Mouse (Mus musculus) stomach, embryonic 16.5 days (tissue): ENCODE measurements at regions not wholly inside any gene's neighbourhood (a gene's known extent, or its start where the extent isn't known, plus 50 kb on each side); places are given as distances from the start of the nearest gene placed in this dataset.

Experiments used
- ATAC-seq: fragments of 200-750 bp; cut with Nextera tagmentation; 2 replicates; pipeline ENCODE4 v1.8.0; 2017; ENCODE audit warnings: moderate number of reproducible peaks, moderate TSS enrichment; ENCODE audit not compliant: insufficient read depth, low FRiP score
- H3K27ac ChIP-seq: fragments of 300-500 bp; sonication (generic); 2 replicates; pipeline ENCODE4 v1.5.1; 2014; ENCODE audit warnings: low read length
- H3K27me3 ChIP-seq: fragments of 300-500 bp; sonication (generic); 2 replicates; pipeline ENCODE4 v1.6.1; 2014; ENCODE audit warnings: low read length, control low read depth, mixed read lengths; ENCODE audit not compliant: control insufficient read depth, insufficient read depth
- H3K36me3 ChIP-seq: fragments of 300-500 bp; sonication (generic); 2 replicates; pipeline ENCODE4 v1.6.1; 2014; ENCODE audit warnings: low read length; ENCODE audit not compliant: control insufficient read depth, insufficient read depth
- H3K4me1 ChIP-seq: fragments of 300-500 bp; sonication (generic); 2 replicates; pipeline ENCODE4 v1.6.1; 2014; ENCODE audit warnings: low read length, control low read depth, mixed read lengths; ENCODE audit not compliant: control insufficient read depth, insufficient read depth
- H3K4me2 ChIP-seq: fragments of 300-500 bp; sonication (generic); 2 replicates; pipeline ENCODE4 v1.6.1; 2014; ENCODE audit warnings: low read depth, low read length, mixed read lengths
- H3K4me3 ChIP-seq: fragments of 300-500 bp; sonication (generic); replicated peaks from 2 replicates; pipeline ENCODE4 v1.5.1; 2014; ENCODE audit warnings: mild to moderate bottlenecking, low read length
- H3K9ac ChIP-seq: fragments of 300-500 bp; sonication (generic); 2 replicates; pipeline ENCODE4 v1.6.1; 2014; ENCODE audit warnings: low read length
- H3K9me3 ChIP-seq: fragments of 300-500 bp; sonication (generic); replicated peaks from 2 replicates; pipeline ENCODE4 v1.6.1; 2016; ENCODE audit warnings: low read length, control low read depth; ENCODE audit not compliant: control insufficient read depth
- WGBS: fragments of 180-500 bp; shearing (Covaris S2); extraction: QIAGEN DNeasy Blood & Tissue Kit; methylation state at CpG from one replicate; pipeline ENCODE4 v1.1.7; 2014; 5-methylcytosine and 5-hydroxymethylcytosine counted together

- no peak for ATAC-seq
- WGBS: 87% methylated on average over 4 of the region's 4 CpGs
These were observed 283.7 kb downstream of the Meis1 start for GRCm38 (mm10) chr11:18734904-18735664.

GRCm38 (mm10) chr11:18734075-18734474 lies 284.7 kb downstream of the Meis1 start:
- no peaks in the 10 kb centered on the region for H3K36me3 ChIP-seq
- H3K4me3 ChIP-seq: no peak overlapping the region
- no peak overlapping the region for H3K4me2 ChIP-seq
- H3K9ac ChIP-seq: no peak overlapping the region
- H3K27ac ChIP-seq: no peak overlapping the region
- no peaks in the 10 kb centered on the region for H3K9me3 ChIP-seq
- 69% methylated on average over 1 of the region's 1 CpGs for WGBS
- H3K27me3 ChIP-seq: no peaks in the 10 kb centered on the region
- ATAC-seq: no peak
- H3K4me1 ChIP-seq: no peaks in the 10 kb centered on the region

More at GRCm38 (mm10) chr11:18734904-18735664, 283.7 kb downstream of the Meis1 start:
- no peaks in the 10 kb centered on the region for H3K9me3 ChIP-seq
- H3K9ac ChIP-seq: no peak overlapping the region
- no peak overlapping the region for H3K4me3 ChIP-seq
- H3K27me3 ChIP-seq: no peaks in the 10 kb centered on the region
- H3K4me1 ChIP-seq: no peaks in the 10 kb centered on the region
- H3K36me3 ChIP-seq: no peaks in the 10 kb centered on the region
- no peak overlapping the region for H3K27ac ChIP-seq
- no peak overlapping the region for H3K4me2 ChIP-seq

- WGBS: 47% methylated on average over 4 of the region's 4 CpGs
- no peak for ATAC-seq
These were observed 289.0 kb downstream of the Meis1 start for GRCm38 (mm10) chr11:18729742-18730141.

GRCm38 (mm10) chr11:18722770-18723169 lies 296.0 kb downstream of the Meis1 start:
- no peak overlapping the region for H3K27ac ChIP-seq
- no peak overlapping the region for H3K9ac ChIP-seq
- H3K27me3 ChIP-seq: no peaks in the 10 kb centered on the region
- 74% methylated on average over 8 of the region's 8 CpGs for WGBS
- no peak overlapping the region for H3K4me2 ChIP-seq
- H3K4me1 ChIP-seq: no peaks in the 10 kb centered on the region
- no peak overlapping the region for H3K4me3 ChIP-seq
- no peak for ATAC-seq
- no peaks in the 10 kb centered on the region for H3K9me3 ChIP-seq
- no peaks in the 10 kb centered on the region for H3K36me3 ChIP-seq

More at GRCm38 (mm10) chr11:18729742-18730141, 289.0 kb downstream of the Meis1 start:
- no peak overlapping the region for H3K9ac ChIP-seq
- H3K9me3 ChIP-seq: no peaks in the 10 kb centered on the region
- no peak overlapping the region for H3K27ac ChIP-seq
- H3K4me2 ChIP-seq: no peak overlapping the region
- H3K4me1 ChIP-seq: no peaks in the 10 kb centered on the region
- no peaks in the 10 kb centered on the region for H3K36me3 ChIP-seq
- H3K27me3 ChIP-seq: no peaks in the 10 kb centered on the region
- no peak overlapping the region for H3K4me3 ChIP-seq

- H3K27ac ChIP-seq: peak overlapping the region; percentile 81
- ATAC-seq: no peak
- H3K4me2 ChIP-seq: no peak overlapping the region
- WGBS: 17% methylated on average over 1 of the region's 1 CpGs
- H3K4me3 ChIP-seq: no peak overlapping the region
- no peaks in the 10 kb centered on the region for H3K27me3 ChIP-seq
- H3K9me3 ChIP-seq: no peaks in the 10 kb centered on the region
- 0 out of 2 replicates have a peak, but pooled peaks cover 6% of the 10 kb centered on the region for H3K4me1 ChIP-seq
- H3K9ac ChIP-seq: no peak overlapping the region
- H3K36me3 ChIP-seq: no peaks in the 10 kb centered on the region
These were observed 303.0 kb downstream of the Meis1 start for GRCm38 (mm10) chr11:18715851-18716126.

- Histone ChIP-seq H3K9ac (no peak overlapping the region), H3K27me3 (no peaks in the 10 kb centered on the region), H3K4me2 (no peak overlapping the region), H3K9me3 (no peaks in the 10 kb centered on the region), H3K36me3 (no peaks in the 10 kb centered on the region), H3K27ac (peak overlapping the region; percentile 83), H3K4me3 (no peak overlapping the region), H3K4me1 (0 out of 2 replicates have a peak, but pooled peaks cover 6% of the 10 kb centered on the region)
- 18% methylated on average over 2 of the region's 2 CpGs for WGBS
- peak; percentile 75 for ATAC-seq
These were observed 303.5 kb downstream of the Meis1 start for GRCm38 (mm10) chr11:18715050-18715850.

GRCm38 (mm10) chr11:18714400-18714799 lies 304.4 kb downstream of the Meis1 start:
- no peak for ATAC-seq
- no peak overlapping the region for H3K9ac ChIP-seq
- 56% methylated on average over 5 of the region's 5 CpGs for WGBS
- H3K4me1 ChIP-seq: 0 out of 2 replicates have a peak, but pooled peaks cover 6% of the 10 kb centered on the region
- H3K27ac ChIP-seq: peak overlapping the region; percentile 26; the same call in 1 of the 2 replicates
- H3K9me3 ChIP-seq: no peaks in the 10 kb centered on the region
- H3K27me3 ChIP-seq: no peaks in the 10 kb centered on the region
- H3K4me3 ChIP-seq: no peak overlapping the region
- H3K36me3 ChIP-seq: no peaks in the 10 kb centered on the region
- no peak overlapping the region for H3K4me2 ChIP-seq

- Histone ChIP-seq H3K36me3 (no peaks in the 10 kb centered on the region), H3K9me3 (no peaks in the 10 kb centered on the region), H3K27ac (no peak overlapping the region), H3K4me2 (no peak overlapping the region), H3K9ac (no peak overlapping the region), H3K27me3 (no peaks in the 10 kb centered on the region), H3K4me3 (no peak overlapping the region), H3K4me1 (0 out of 2 replicates have a peak, but pooled peaks cover 6% of the 10 kb centered on the region)
- no peak for ATAC-seq
- WGBS: 50% methylated on average over 10 of the region's 10 CpGs
These were observed 306.1 kb downstream of the Meis1 start for GRCm38 (mm10) chr11:18712642-18713053.

GRCm38 (mm10) chr11:18709628-18710027 lies 309.2 kb downstream of the Meis1 start:
- Histone ChIP-seq H3K36me3 (no peaks in the 10 kb centered on the region), H3K27me3 (no peaks in the 10 kb centered on the region), H3K4me3 (no peak overlapping the region), H3K9ac (no peak overlapping the region), H3K4me2 (no peak overlapping the region), H3K9me3 (no peaks in the 10 kb centered on the region), H3K4me1 (no peaks in the 10 kb centered on the region), H3K27ac (no peak overlapping the region)
- WGBS: 75% methylated on average over 3 of the region's 3 CpGs
- no peak for ATAC-seq
